ENCODE assay signal across 8 mouse cellular contexts in genomic region chr16:10542266-10542665, GRCm38 (mm10). TPM values are rescaled to one million over a fixed set of nuclear protein-coding genes. Genes with fewer than 3 reads are reported as not detected.
DNase-seq lines count a peak whose midpoint lies in the region; ATAC-seq and TF ChIP-seq lines count a peak whose summit lies in the region.

No protein-coding gene starts in this region.

- WGBS in lung, embryonic 14.5 days, result 2% methylated on average over 22 of the region's 22 CpGs
- WGBS in forebrain, embryonic 16.5 days, result 3% methylated on average over 22 of the region's 22 CpGs
- WGBS in kidney, embryonic 16.5 days, result 3% methylated on average over 22 of the region's 22 CpGs
- 2% methylated on average over 22 of the region's 22 CpGs for WGBS in midbrain, embryonic 15.5 days

- no peak for TF ChIP-seq CTCF in lung, embryonic 14.5 days (IDR thresholded peaks at IDR 0.05; ENCODE audit: low read depth)
- TF ChIP-seq CTCF in bone marrow macrophage, adult 2 months (IDR thresholded peaks at IDR 0.05; ENCODE audit: low read depth, low read length), result no peak

- H3K27ac ChIP-seq in lung, embryonic 14.5 days (ENCODE audit: low read depth), result peak overlapping the region; percentile 88
- H3K27ac ChIP-seq in bone marrow macrophage, adult 2 months (ENCODE audit: insufficient read depth, low read depth, low read length), result no peak overlapping the region
- H3K27ac ChIP-seq in forebrain, embryonic 16.5 days (ENCODE audit: low read length), result no peak overlapping the region
- H3K27ac ChIP-seq in kidney, embryonic 16.5 days (ENCODE audit: low read length), result peak overlapping the region; percentile 82
- H3K27ac ChIP-seq in midbrain, embryonic 15.5 days, result peak overlapping the region; percentile 83

- TF ChIP-seq POLR2A in bone marrow macrophage, adult 2 months (IDR thresholded peaks at IDR 0.05; ENCODE audit: borderline replicate concordance, low read depth, low read length), result no peak

- peak overlapping the region; percentile 94 for H3K4me2 ChIP-seq in lung, embryonic 14.5 days
- H3K4me2 ChIP-seq in forebrain, embryonic 16.5 days (ENCODE audit: low read length), result peak overlapping the region; percentile 84
- H3K4me2 ChIP-seq in kidney, embryonic 16.5 days (replicated peaks; ENCODE audit: low read depth, low read length), result peak overlapping the region; percentile 95
- H3K4me2 ChIP-seq in midbrain, embryonic 15.5 days, result peak overlapping the region; percentile 86

- peak; percentile 47 for DNase-seq in lung, embryonic 14.5 days
- no peak for DNase-seq in lung, postnatal 25 days (ENCODE audit: low spot score)
- no peak for DNase-seq in adrenal gland, adult 8-10 months
- no peak for DNase-seq in left cerebral cortex, adult 11 months (ENCODE audit: low spot score)

- peak overlapping the region; percentile 86 for H3K9ac ChIP-seq in lung, embryonic 14.5 days
- H3K9ac ChIP-seq in forebrain, embryonic 16.5 days (replicated peaks; ENCODE audit: low read depth, low read length), result peak overlapping the region; percentile 74
- peak overlapping the region; percentile 92 for H3K9ac ChIP-seq in kidney, embryonic 16.5 days (replicated peaks; ENCODE audit: low read length)
- H3K9ac ChIP-seq in midbrain, embryonic 15.5 days, result peak overlapping the region; percentile 87

- peaks cover 10% of the 10 kb centered on the region for H3K4me1 ChIP-seq in lung, embryonic 14.5 days (ENCODE audit: insufficient read depth)
- peaks cover 17% of the 10 kb centered on the region for H3K4me1 ChIP-seq in bone marrow macrophage, adult 2 months (ENCODE audit: control insufficient read depth, insufficient read depth, low read length)
- peaks cover 51% of the 10 kb centered on the region for H3K4me1 ChIP-seq in forebrain, embryonic 16.5 days (replicated peaks; ENCODE audit: control insufficient read depth, insufficient read depth, low read length)
- H3K4me1 ChIP-seq in kidney, embryonic 16.5 days (ENCODE audit: insufficient read depth, low read length), result peaks cover 48% of the 10 kb centered on the region
- peaks cover 66% of the 10 kb centered on the region for H3K4me1 ChIP-seq in midbrain, embryonic 15.5 days

- no peaks in the 10 kb centered on the region for H3K9me3 ChIP-seq in lung, embryonic 14.5 days (ENCODE audit: low read depth, low read length)
- H3K9me3 ChIP-seq in forebrain, embryonic 16.5 days (ENCODE audit: control insufficient read depth, low read length), result no peaks in the 10 kb centered on the region
- H3K9me3 ChIP-seq in kidney, embryonic 16.5 days (ENCODE audit: low read length), result no peaks in the 10 kb centered on the region
- H3K9me3 ChIP-seq in midbrain, embryonic 15.5 days, result no peaks in the 10 kb centered on the region

- H3K36me3 ChIP-seq in lung, embryonic 14.5 days (ENCODE audit: insufficient read depth), result peaks cover 3% of the 10 kb centered on the region; the same call in 1 of the 2 replicates
- H3K36me3 ChIP-seq in forebrain, embryonic 16.5 days (ENCODE audit: control insufficient read depth, insufficient read depth), result no peaks in the 10 kb centered on the region
- H3K36me3 ChIP-seq in kidney, embryonic 16.5 days (ENCODE audit: insufficient read depth, low read length), result no peaks in the 10 kb centered on the region
- no peaks in the 10 kb centered on the region for H3K36me3 ChIP-seq in midbrain, embryonic 15.5 days (replicated peaks)

- H3K27me3 ChIP-seq in lung, embryonic 14.5 days (ENCODE audit: insufficient read depth, low read length), result no peaks in the 10 kb centered on the region
- no peaks in the 10 kb centered on the region for H3K27me3 ChIP-seq in forebrain, embryonic 16.5 days (replicated peaks; ENCODE audit: control insufficient read depth, insufficient read depth, low read length)
- no peaks in the 10 kb centered on the region for H3K27me3 ChIP-seq in kidney, embryonic 16.5 days (ENCODE audit: insufficient read depth, low read length)
- H3K27me3 ChIP-seq in midbrain, embryonic 15.5 days (replicated peaks), result no peaks in the 10 kb centered on the region

- peak overlapping the region; percentile 83 for H3K4me3 ChIP-seq in lung, embryonic 14.5 days (ENCODE audit: low read depth, low read length)
- peak overlapping the region; percentile 86 for H3K4me3 ChIP-seq in bone marrow macrophage, adult 2 months (ENCODE audit: insufficient read depth, low read length)
- peak overlapping the region; percentile 62 for H3K4me3 ChIP-seq in forebrain, embryonic 16.5 days (replicated peaks; ENCODE audit: low read length)
- peak overlapping the region; percentile 83 for H3K4me3 ChIP-seq in kidney, embryonic 16.5 days (ENCODE audit: low read length)
- H3K4me3 ChIP-seq in midbrain, embryonic 15.5 days, result peak overlapping the region; percentile 81

- peak; percentile 11 for ATAC-seq in lung, embryonic 14.5 days (ENCODE audit: insufficient read depth)
- peak; percentile 4 for ATAC-seq in forebrain, embryonic 16.5 days
- ATAC-seq in kidney, embryonic 16.5 days (ENCODE audit: low FRiP score, low TSS enrichment), result peak; percentile 16; the same call in 1 of the 2 replicates
- ATAC-seq in midbrain, embryonic 15.5 days (replicated peaks), result peak; percentile 22

RNA-seq across cellular contexts. Expression of gene Dexi, which starts 0.6 kb away (rescaled TPM):
- 29.0 and 32.2 TPM in 2 replicates for polyA plus RNA-seq in lung, embryonic 14.5 days (2014; fragmentation: Nextera tagmentation; extraction: Ambion mirVana)
- 16.1 and 18.1 TPM in 2 replicates for polyA plus RNA-seq in bone marrow macrophage, adult 2 months (2012; ENCODE audit: insufficient read depth, insufficient read length, missing spikeins)
- polyA plus RNA-seq in forebrain, embryonic 16.5 days (2015; fragmentation: Nextera tagmentation; extraction: Ambion mirVana), result 14.8 and 14.9 TPM in 2 replicates
- polyA plus RNA-seq in kidney, embryonic 16.5 days (2015; fragmentation: Nextera tagmentation; extraction: Ambion mirVana), result 7.1 and 14.1 TPM in 2 replicates
- polyA plus RNA-seq in midbrain, embryonic 15.5 days (2015; fragmentation: Nextera tagmentation; extraction: Ambion mirVana), result 17.1 and 17.8 TPM in 2 replicates
- 10 to 100 TPM; 21.3 to 29.9 (median 25.9) TPM for total RNA-seq in adrenal gland, adult 8-10 months (2022)

RNA-seq across cellular contexts. Expression of gene Clec16a, which starts 2.9 kb away (rescaled TPM):
- 26.8 and 27.4 TPM in 2 replicates for polyA plus RNA-seq in lung, embryonic 14.5 days (2014; fragmentation: Nextera tagmentation; extraction: Ambion mirVana)
- 15.3 and 15.8 TPM in 2 replicates for polyA plus RNA-seq in bone marrow macrophage, adult 2 months (2012; ENCODE audit: insufficient read depth, insufficient read length, missing spikeins)
- polyA plus RNA-seq in forebrain, embryonic 16.5 days (2015; fragmentation: Nextera tagmentation; extraction: Ambion mirVana), result 69.0 and 72.8 TPM in 2 replicates
- 32.1 and 35.6 TPM in 2 replicates for polyA plus RNA-seq in kidney, embryonic 16.5 days (2015; fragmentation: Nextera tagmentation; extraction: Ambion mirVana)
- 73.9 and 89.0 TPM in 2 replicates for polyA plus RNA-seq in midbrain, embryonic 15.5 days (2015; fragmentation: Nextera tagmentation; extraction: Ambion mirVana)
- total RNA-seq in adrenal gland, adult 8-10 months (2022), result 10 to 100 TPM; 37.2 to 55.9 (median 51.3) TPM

Comparison
In these comparisons a context has a peak if more than half of its experiments do, and no peak if none do; other contexts are left out.
1. H3K27ac ChIP-seq: peak in lung, embryonic 14.5 days (single experiment), kidney, embryonic 16.5 days (single experiment) and midbrain, embryonic 15.5 days (single experiment); none in bone marrow macrophage, adult 2 months (single experiment) and forebrain, embryonic 16.5 days (single experiment).
2. Peak in every context shown above with its lines, with median percentiles within 50 percentile points of each other: ATAC-seq, H3K4me2 ChIP-seq, H3K4me3 ChIP-seq and H3K9ac ChIP-seq.